Mouse (Mus musculus) ES-Bruce4 (cell line): ENCODE measurements around the gene Pappa. TPM values are rescaled to one million over a fixed set of nuclear protein-coding genes. Genes with fewer than 3 reads are reported as not detected.

Experiments
- H3K27ac ChIP-seq: 2 replicates; pipeline ENCODE4 v1.5.1; 2012; ENCODE audit warnings: low read length, inconsistent platforms; ENCODE audit not compliant: insufficient read depth
- H3K27me3 ChIP-seq: 2 replicates; pipeline ENCODE4 v1.6.1; 2012; ENCODE audit warnings: mild to moderate bottlenecking, low read length, inconsistent platforms; ENCODE audit not compliant: control insufficient read depth, poor library complexity, insufficient read depth, severe bottlenecking
- H3K36me3 ChIP-seq: 2 replicates; pipeline ENCODE4 v1.6.1; 2012; ENCODE audit warnings: inconsistent platforms, mild to moderate bottlenecking, low read length, moderate library complexity; ENCODE audit not compliant: control insufficient read depth, poor library complexity, insufficient read depth, severe bottlenecking
- H3K4me1 ChIP-seq: one replicate; pipeline ENCODE4 v1.8.1; 2011; ENCODE audit warnings: low read length; ENCODE audit not compliant: control insufficient read depth, insufficient read depth
- H3K4me3 ChIP-seq: 2 replicates; pipeline ENCODE4 v1.5.1; 2011; ENCODE audit warnings: low read depth, mild to moderate bottlenecking, low read length
- H3K9ac ChIP-seq: 2 replicates; pipeline ENCODE4 v1.6.1; 2012; ENCODE audit warnings: low read depth, mild to moderate bottlenecking, inconsistent platforms; ENCODE audit not compliant: poor library complexity, severe bottlenecking
- H3K9me3 ChIP-seq: replicated peaks from 2 replicates; pipeline ENCODE4 v1.6.1; 2012; ENCODE audit warnings: mild to moderate bottlenecking, low read length, inconsistent platforms; ENCODE audit not compliant: control insufficient read depth, poor library complexity, insufficient read depth, severe bottlenecking
- CTCF ChIP-seq: IDR thresholded peaks from one replicate; pipeline ENCODE4 v1.8.1; 2011; ENCODE audit warnings: low read depth, low read length
- EP300 ChIP-seq: IDR thresholded peaks from 2 replicates; pipeline ENCODE4 v1.6.1; 2011; ENCODE audit warnings: low read depth, low read length; ENCODE audit not compliant: insufficient read depth
- POLR2A ChIP-seq: IDR thresholded peaks from one replicate; pipeline ENCODE4 v1.8.1; 2011; ENCODE audit warnings: low read length; ENCODE audit not compliant: insufficient read depth
- polyA plus RNA-seq: library from polyadenylated mRNA; stranded (reverse); fragments of >200 nt; gene quantifications from 2 replicates; pipeline ENCODE4 v1.2.4, GENCODE M21; 2011; ENCODE audit warnings: low read depth; ENCODE audit not compliant: missing spikeins, insufficient read depth, insufficient read length

Gene Pappa
- polyA plus RNA-seq, 1 experiment = 1.1 TPM

DNA sequence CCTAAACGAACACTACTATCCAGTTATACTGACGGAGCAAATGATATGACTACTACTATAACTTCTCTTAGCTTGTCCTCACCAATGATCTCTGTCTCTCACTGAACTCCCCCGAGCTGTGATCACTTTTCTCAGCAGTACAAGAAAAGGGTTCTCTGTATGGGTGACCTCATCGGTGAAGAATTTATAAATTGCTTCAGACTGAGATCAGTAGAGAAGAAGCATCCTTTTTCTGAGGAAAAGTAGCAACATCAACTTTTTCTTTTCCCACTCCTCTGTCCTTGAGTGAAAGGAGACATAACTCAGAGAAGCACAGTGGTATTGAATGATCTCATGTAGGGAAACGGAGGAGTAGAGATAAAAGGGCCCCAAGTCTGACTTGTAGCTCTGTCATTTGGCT lies 79.7 kb downstream of the Pappa start:
- Histone ChIP-seq H3K9me3 (no peaks in the 10 kb centered on the region), H3K36me3 (no peaks in the 10 kb centered on the region), H3K4me1 (no peaks in the 10 kb centered on the region), H3K27ac (no peak overlapping the region), H3K4me3 (no peak overlapping the region), H3K27me3 (no peaks in the 10 kb centered on the region; the same call in 1 of the 2 replicates), H3K9ac (no peak overlapping the region)
- no peak for TF ChIP-seq CTCF
- no peak for TF ChIP-seq EP300
- TF ChIP-seq POLR2A = no peak

DNA sequence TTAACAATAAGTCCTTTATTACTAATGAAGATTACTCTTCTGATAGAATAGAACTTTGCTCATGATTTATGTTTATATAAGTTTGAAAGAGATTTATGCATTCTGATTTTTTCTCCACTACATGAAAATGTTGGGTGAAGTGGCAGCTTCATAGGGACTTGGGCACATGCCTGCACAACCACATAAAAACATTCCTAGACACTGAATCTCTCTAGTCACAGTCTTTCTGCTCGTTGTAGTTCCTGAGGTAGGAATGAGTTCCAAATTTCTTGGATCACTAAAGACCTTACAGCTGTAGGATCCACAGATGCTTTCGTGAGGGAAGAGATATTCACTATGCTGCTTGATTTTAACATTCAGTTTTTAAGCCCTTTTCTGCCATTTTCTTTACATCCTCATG lies 81.5 kb downstream of the Pappa start:
- H3K9me3 ChIP-seq = no peaks in the 10 kb centered on the region
- no peaks in the 10 kb centered on the region for H3K4me1 ChIP-seq
- no peaks in the 10 kb centered on the region for H3K36me3 ChIP-seq
- no peak overlapping the region for H3K27ac ChIP-seq
- H3K9ac ChIP-seq = no peak overlapping the region
- no peaks in the 10 kb centered on the region for H3K27me3 ChIP-seq
- TF ChIP-seq POLR2A = no peak
- no peak for TF ChIP-seq CTCF
- no peak for TF ChIP-seq EP300
- no peak overlapping the region for H3K4me3 ChIP-seq

DNA sequence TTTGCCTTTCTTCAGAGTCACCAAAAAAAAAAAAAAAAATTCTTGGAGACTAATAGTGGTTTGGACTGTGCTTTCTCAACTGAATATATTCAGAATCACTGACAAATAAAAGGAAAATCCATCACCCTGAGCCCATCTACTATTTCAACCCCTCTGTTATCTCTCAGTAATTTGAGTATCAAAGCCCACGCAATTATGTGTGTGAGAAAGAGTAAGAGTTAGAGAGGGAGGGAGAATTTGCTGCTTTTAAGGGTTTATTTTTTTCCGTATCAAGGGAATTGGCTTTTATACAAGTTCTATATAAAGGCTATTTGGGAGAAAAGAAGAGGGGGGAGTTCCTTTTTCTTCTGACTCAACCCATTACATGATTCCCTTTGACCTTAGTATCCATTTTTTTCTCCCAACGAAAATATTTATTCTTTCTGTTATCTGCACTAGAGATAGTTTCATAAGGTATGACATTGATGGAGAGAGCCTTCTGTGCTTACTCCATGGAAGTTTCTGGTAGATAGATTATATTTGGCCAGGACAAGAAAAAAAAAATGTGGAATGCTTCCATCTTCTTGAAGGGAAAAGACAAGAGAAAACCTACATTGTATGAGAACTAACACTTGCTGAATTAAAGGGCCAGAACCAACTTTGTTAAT lies 85.5 kb downstream of the Pappa start:
- Histone ChIP-seq H3K9ac (no peak overlapping the region), H3K9me3 (no peaks in the 10 kb centered on the region), H3K27me3 (no peaks in the 10 kb centered on the region; the same call in 1 of the 2 replicates), H3K27ac (no peak overlapping the region), H3K4me3 (no peak overlapping the region), H3K36me3 (no peaks in the 10 kb centered on the region), H3K4me1 (no peaks in the 10 kb centered on the region)
- no peak for TF ChIP-seq POLR2A
- TF ChIP-seq EP300 = no peak
- no peak for TF ChIP-seq CTCF

DNA sequence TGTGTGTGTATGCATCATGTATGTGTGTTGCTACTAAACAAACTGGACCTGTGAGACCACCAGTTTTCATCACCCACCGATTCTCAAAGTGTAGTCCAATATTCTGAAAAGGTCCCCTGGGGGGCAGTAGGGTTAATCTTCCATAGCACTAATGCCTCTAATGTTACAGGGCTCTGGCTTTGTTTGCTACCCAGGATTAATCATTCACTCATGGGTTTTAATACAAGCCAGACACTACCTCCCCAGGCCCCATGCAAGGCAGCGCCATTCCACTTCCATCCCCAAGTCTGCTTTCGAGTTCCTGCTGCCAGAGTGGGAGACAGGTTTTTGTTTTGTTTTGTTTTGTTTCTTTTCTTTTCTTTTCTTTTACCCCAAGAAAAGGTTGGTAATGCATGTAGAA lies 92.7 kb downstream of the Pappa start:
- no peaks in the 10 kb centered on the region for H3K4me1 ChIP-seq
- no peaks in the 10 kb centered on the region for H3K36me3 ChIP-seq
- H3K27me3 ChIP-seq = no peaks in the 10 kb centered on the region; the same call in 1 of the 2 replicates
- TF ChIP-seq POLR2A (no peak), EP300 (no peak), CTCF (no peak)
- H3K9ac ChIP-seq = no peak overlapping the region
- no peak overlapping the region for H3K4me3 ChIP-seq
- no peak overlapping the region for H3K27ac ChIP-seq
- no peaks in the 10 kb centered on the region for H3K9me3 ChIP-seq

DNA sequence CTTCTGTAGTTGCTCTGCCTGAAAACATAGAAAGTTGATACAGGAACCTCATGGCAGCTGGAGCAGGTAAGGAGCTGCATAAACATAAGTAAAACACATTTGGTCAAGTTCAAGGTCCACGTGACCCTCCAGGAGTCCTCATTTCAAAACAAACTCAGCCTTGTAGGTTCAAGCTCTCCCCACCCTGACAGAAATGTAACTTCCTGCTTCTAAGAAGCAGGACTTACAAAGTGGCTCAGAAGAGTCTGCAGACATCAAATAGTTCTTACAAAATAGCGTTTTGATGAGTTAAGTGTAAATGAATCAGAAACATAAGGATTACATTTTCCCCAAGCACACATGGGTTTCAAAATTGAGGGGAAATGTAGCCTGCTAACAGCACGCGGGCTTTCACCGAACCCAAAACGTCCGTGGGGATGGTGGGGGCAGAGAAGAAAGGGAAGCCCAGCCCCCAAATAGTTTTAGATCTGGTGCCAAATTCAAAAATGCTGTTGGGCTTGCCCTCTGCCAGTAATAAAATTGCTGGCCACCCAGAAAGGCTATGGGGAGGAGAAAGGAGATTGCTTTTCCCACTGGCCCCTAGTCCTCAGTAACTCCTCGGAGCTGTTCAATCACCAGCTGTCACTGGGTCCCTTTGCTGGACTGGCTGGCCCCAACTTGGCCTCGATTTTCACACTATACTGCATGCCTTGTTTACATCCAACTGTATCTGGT lies 93.8 kb downstream of the Pappa start:
- no peaks in the 10 kb centered on the region for H3K27me3 ChIP-seq
- no peaks in the 10 kb centered on the region for H3K36me3 ChIP-seq
- H3K9me3 ChIP-seq = no peaks in the 10 kb centered on the region
- no peak overlapping the region for H3K9ac ChIP-seq
- no peak overlapping the region for H3K4me3 ChIP-seq
- no peak overlapping the region for H3K27ac ChIP-seq
- TF ChIP-seq EP300 = no peak
- TF ChIP-seq CTCF = no peak
- no peak for TF ChIP-seq POLR2A
- no peaks in the 10 kb centered on the region for H3K4me1 ChIP-seq

DNA sequence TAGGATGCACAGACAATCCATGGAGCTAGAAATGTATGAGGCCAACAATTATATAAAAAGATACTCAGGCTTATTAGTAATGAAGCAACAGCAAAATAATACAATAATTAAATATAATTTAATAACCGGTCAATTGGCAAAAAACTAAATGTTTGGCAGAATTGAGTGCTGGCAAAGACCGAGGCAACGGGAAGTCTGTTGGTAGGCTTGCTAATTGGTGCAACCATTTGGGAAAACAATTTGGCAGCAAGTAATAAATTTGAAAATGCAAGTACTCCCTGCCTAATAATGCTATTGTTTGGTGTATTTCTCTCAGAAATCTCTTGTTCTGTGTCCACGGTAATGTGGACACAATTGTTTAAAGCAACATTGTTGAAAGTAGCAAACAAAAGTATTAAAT lies 99.9 kb downstream of the Pappa start:
- TF ChIP-seq EP300 (no peak), POLR2A (no peak), CTCF (no peak)
- H3K27ac ChIP-seq = no peak overlapping the region
- no peaks in the 10 kb centered on the region for H3K36me3 ChIP-seq
- H3K9me3 ChIP-seq = no peaks in the 10 kb centered on the region
- H3K27me3 ChIP-seq = no peaks in the 10 kb centered on the region
- no peak overlapping the region for H3K4me3 ChIP-seq
- H3K9ac ChIP-seq = no peak overlapping the region
- no peaks in the 10 kb centered on the region for H3K4me1 ChIP-seq
